Mouse (Mus musculus): ENCODE results near the gene Naa80. TPM values are rescaled to one million over a fixed set of nuclear protein-coding genes. Genes with fewer than 3 reads are reported as not detected.

Gene Naa80
- polyA plus RNA-seq, 1 experiment = 43.0 TPM

- TF ChIP-seq POLR2A (IDR thresholded peaks at IDR 0.05; ENCODE audit: low read depth, low read length) (no peak), CTCF (conservative IDR thresholded peaks at IDR 0.05; ENCODE audit: insufficient read depth, insufficient read length, low read depth, low read length) (no peak)
- DNase-seq = no peak
- no peaks in the 10 kb centered on the region for H3K27me3 ChIP-seq (replicated peaks; ENCODE audit: control insufficient read depth, insufficient read depth, low read length)
- no peak overlapping the region for H3K4me3 ChIP-seq (ENCODE audit: insufficient read depth, low read depth, low read length)
- H3K4me1 ChIP-seq (ENCODE audit: control insufficient read depth, insufficient read depth, low read length) = peaks cover 22% of the 10 kb centered on the region
- WGBS = 37% methylated on average over 15 of the region's 15 CpGs
- H3K36me3 ChIP-seq (ENCODE audit: control insufficient read depth, insufficient read depth, low read length) = no peaks in the 10 kb centered on the region
- no peak overlapping the region for H3K27ac ChIP-seq (ENCODE audit: insufficient read depth, low read depth, low read length)
These were observed 47.6 kb downstream of the Naa80 start for GRCm38 (mm10) chr9:107626158-107626843.

GRCm38 (mm10) chr9:107626844-107627277, 48.2 kb downstream of the Naa80 start:
- H3K4me1 ChIP-seq (ENCODE audit: control insufficient read depth, insufficient read depth, low read length) = peaks cover 20% of the 10 kb centered on the region
- H3K27ac ChIP-seq (ENCODE audit: insufficient read depth, low read depth, low read length) = no peak overlapping the region
- WGBS = 8% methylated on average over 2 of the region's 2 CpGs
- H3K4me3 ChIP-seq (ENCODE audit: insufficient read depth, low read depth, low read length) = no peak overlapping the region
- no peaks in the 10 kb centered on the region for H3K36me3 ChIP-seq (ENCODE audit: control insufficient read depth, insufficient read depth, low read length)
- TF ChIP-seq POLR2A (IDR thresholded peaks at IDR 0.05; ENCODE audit: low read depth, low read length) (no peak), CTCF (conservative IDR thresholded peaks at IDR 0.05; ENCODE audit: insufficient read depth, insufficient read length, low read depth, low read length) (peak; percentile 80)
- H3K27me3 ChIP-seq (replicated peaks; ENCODE audit: control insufficient read depth, insufficient read depth, low read length) = no peaks in the 10 kb centered on the region
- peak; percentile 86 for DNase-seq

GRCm38 (mm10) chr9:107627387-107628255, 48.9 kb downstream of the Naa80 start:
- H3K4me1 ChIP-seq (ENCODE audit: control insufficient read depth, insufficient read depth, low read length) = peaks cover 20% of the 10 kb centered on the region
- WGBS = 53% methylated on average over 20 of the region's 20 CpGs
- TF ChIP-seq POLR2A (IDR thresholded peaks at IDR 0.05; ENCODE audit: low read depth, low read length) (no peak), CTCF (conservative IDR thresholded peaks at IDR 0.05; ENCODE audit: insufficient read depth, insufficient read length, low read depth, low read length) (no peak)
- H3K27ac ChIP-seq (ENCODE audit: insufficient read depth, low read depth, low read length) = peak overlapping the region; percentile 33
- H3K4me3 ChIP-seq (ENCODE audit: insufficient read depth, low read depth, low read length) = no peak overlapping the region; the same call in 1 of the 2 replicates
- no peak for DNase-seq
- no peaks in the 10 kb centered on the region for H3K27me3 ChIP-seq (replicated peaks; ENCODE audit: control insufficient read depth, insufficient read depth, low read length)
- no peaks in the 10 kb centered on the region for H3K36me3 ChIP-seq (ENCODE audit: control insufficient read depth, insufficient read depth, low read length)

- peak; percentile 83 for DNase-seq
- 47% methylated on average over 15 of the region's 15 CpGs for WGBS
- peak overlapping the region; percentile 26 for H3K4me3 ChIP-seq (ENCODE audit: insufficient read depth, low read depth, low read length)
These were observed 50.2 kb downstream of the Naa80 start for GRCm38 (mm10) chr9:107628721-107629410.

GRCm38 (mm10) chr9:107629411-107629730, 50.7 kb downstream of the Naa80 start:
- TF ChIP-seq POLR2A (IDR thresholded peaks at IDR 0.05; ENCODE audit: low read depth, low read length) (no peak), CTCF (conservative IDR thresholded peaks at IDR 0.05; ENCODE audit: insufficient read depth, insufficient read length, low read depth, low read length) (no peak)
- Histone ChIP-seq H3K36me3 (ENCODE audit: control insufficient read depth, insufficient read depth, low read length) (no peaks in the 10 kb centered on the region), H3K27ac (ENCODE audit: insufficient read depth, low read depth, low read length) (peak overlapping the region; percentile 57), H3K4me1 (ENCODE audit: control insufficient read depth, insufficient read depth, low read length) (peaks cover 16% of the 10 kb centered on the region), H3K27me3 (replicated peaks; ENCODE audit: control insufficient read depth, insufficient read depth, low read length) (no peaks in the 10 kb centered on the region), H3K4me3 (ENCODE audit: insufficient read depth, low read depth, low read length) (no peak overlapping the region)
- WGBS = 30% methylated on average over 4 of the region's 4 CpGs
- DNase-seq = no peak

More at GRCm38 (mm10) chr9:107628721-107629410, 50.2 kb downstream of the Naa80 start:
- Histone ChIP-seq H3K27me3 (replicated peaks; ENCODE audit: control insufficient read depth, insufficient read depth, low read length) (no peaks in the 10 kb centered on the region), H3K27ac (ENCODE audit: insufficient read depth, low read depth, low read length) (peak overlapping the region; percentile 71), H3K4me1 (ENCODE audit: control insufficient read depth, insufficient read depth, low read length) (peaks cover 20% of the 10 kb centered on the region), H3K36me3 (ENCODE audit: control insufficient read depth, insufficient read depth, low read length) (no peaks in the 10 kb centered on the region)
- TF ChIP-seq POLR2A (IDR thresholded peaks at IDR 0.05; ENCODE audit: low read depth, low read length) = no peak
- no peak for TF ChIP-seq CTCF (conservative IDR thresholded peaks at IDR 0.05; ENCODE audit: insufficient read depth, insufficient read length, low read depth, low read length)

GRCm38 (mm10) chr9:107629901-107630425, 51.3 kb downstream of the Naa80 start:
- 34% methylated on average over 14 of the region's 14 CpGs for WGBS
- no peak overlapping the region for H3K4me3 ChIP-seq (ENCODE audit: insufficient read depth, low read depth, low read length)

More at GRCm38 (mm10) chr9:107629901-107630425, 51.3 kb downstream of the Naa80 start:
- peaks cover 12% of the 10 kb centered on the region; the same call in 1 of the 2 replicates for H3K4me1 ChIP-seq (ENCODE audit: control insufficient read depth, insufficient read depth, low read length)
- no peaks in the 10 kb centered on the region for H3K27me3 ChIP-seq (replicated peaks; ENCODE audit: control insufficient read depth, insufficient read depth, low read length)
- TF ChIP-seq POLR2A (IDR thresholded peaks at IDR 0.05; ENCODE audit: low read depth, low read length) (no peak), CTCF (conservative IDR thresholded peaks at IDR 0.05; ENCODE audit: insufficient read depth, insufficient read length, low read depth, low read length) (no peak)
- DNase-seq = no peak
- no peaks in the 10 kb centered on the region for H3K36me3 ChIP-seq (ENCODE audit: control insufficient read depth, insufficient read depth, low read length)
- H3K27ac ChIP-seq (ENCODE audit: insufficient read depth, low read depth, low read length) = 0 out of 2 replicates have a peak overlapping the region, but pooled peaks have one; percentile 10
